Mouse (Mus musculus): Measurements from ENCODE around the gene Acp5. TPM values are rescaled to one million over a fixed set of nuclear protein-coding genes. Genes with fewer than 3 reads are reported as not detected.

The Acp5 gene
- polyA plus RNA-seq, 1 experiment: 495 TPM

- no peak for DNase-seq (ENCODE audit: low read depth)
These were observed 36.4 kb downstream of the Acp5 start, which contains the start of gene Cnn1 for GRCm38 (mm10) chr9:22098993-22099696. Cnn1 (plus strand) TSS chr9:22099216.

GRCm38 (mm10) chr9:22095854-22096307 is 39.6 kb downstream of the Acp5 start:
- DNase-seq (ENCODE audit: low read depth): no peak

GRCm38 (mm10) chr9:22092746-22093145 is 42.8 kb downstream of the Acp5 start:
- no peak for DNase-seq (ENCODE audit: low read depth)

- no peak for DNase-seq (ENCODE audit: low read depth)
These were observed 45.5 kb downstream of the Acp5 start for GRCm38 (mm10) chr9:22089986-22090385.

GRCm38 (mm10) chr9:22089281-22089680 is 46.2 kb downstream of the Acp5 start:
- no peak for DNase-seq (ENCODE audit: low read depth)

- no peak for DNase-seq (ENCODE audit: low read depth)
These were observed 48.4 kb downstream of the Acp5 start for GRCm38 (mm10) chr9:22087034-22087618.

- DNase-seq (ENCODE audit: low read depth): no peak
These were observed 49.5 kb downstream of the Acp5 start for GRCm38 (mm10) chr9:22086012-22086411.

- DNase-seq (ENCODE audit: low read depth): peak; percentile 89
These were observed 50.3 kb downstream of the Acp5 start, which contains the start of gene Ecsit for GRCm38 (mm10) chr9:22085022-22085834. Ecsit (minus strand) TSS chr9:22085438.

GRCm38 (mm10) chr9:22084667-22085021 is 50.9 kb downstream of the Acp5 start:
- DNase-seq (ENCODE audit: low read depth): no peak

Other genes starting within 250 kb of the Acp5 start
- 99.0 and 149 TPM in 2 replicates for gene Rab3d, start 217.5 kb downstream of the Acp5 start, polyA plus RNA-seq (2012; rRNA removed)
- gene Ccdc159, start 208.2 kb downstream of the Acp5 start, polyA plus RNA-seq (2012; rRNA removed): 7.8 and 8.3 TPM in 2 replicates
- 174 and 269 TPM in 2 replicates for gene Tmem205, start 208.2 kb downstream of the Acp5 start, polyA plus RNA-seq (2012; rRNA removed)
- gene Plppr2, start 198.7 kb downstream of the Acp5 start, polyA plus RNA-seq (2012; rRNA removed): 9.2 and 9.8 TPM in 2 replicates
- 6.9 and 10.4 TPM in 2 replicates for gene Swsap1, start 180.0 kb downstream of the Acp5 start, polyA plus RNA-seq (2012; rRNA removed)
- gene Epor, start 172.2 kb downstream of the Acp5 start, polyA plus RNA-seq (2012; rRNA removed): 5.7 and 6.4 TPM in 2 replicates
- 30.4 and 37.1 TPM in 2 replicates for gene Rgl3, start 146.3 kb downstream of the Acp5 start, polyA plus RNA-seq (2012; rRNA removed)
- gene Ccdc151, start 133.1 kb downstream of the Acp5 start, polyA plus RNA-seq (2012; rRNA removed): 0.66 and 1.2 TPM in 2 replicates
- 72.1 and 108 TPM in 2 replicates for gene Prkcsh, start 132.9 kb downstream of the Acp5 start, polyA plus RNA-seq (2012; rRNA removed)
- gene Elavl3, start 83.7 kb downstream of the Acp5 start, polyA plus RNA-seq (2012; rRNA removed): 0.05 and 0.20 TPM in 2 replicates
- not detected in 2 replicates for gene Gm49318, start 64.5 kb downstream of the Acp5 start, polyA plus RNA-seq (2012; rRNA removed)
- 12.7 and 15.7 TPM in 2 replicates for gene Zfp653, start 64.3 kb downstream of the Acp5 start, polyA plus RNA-seq (2012; rRNA removed)
- 43.8 and 48.3 TPM in 2 replicates for gene Ecsit, start 50.3 kb downstream of the Acp5 start, polyA plus RNA-seq (2012; rRNA removed)
- 145 and 181 TPM in 2 replicates for gene Cnn1, start 36.5 kb downstream of the Acp5 start, polyA plus RNA-seq (2012; rRNA removed)
- 145 and 171 TPM in 2 replicates for gene Elof1, start 18.5 kb downstream of the Acp5 start, polyA plus RNA-seq (2012; rRNA removed)
- 96.3 and 128 TPM in 2 replicates for gene Pigyl, start 21.1 kb upstream of the Acp5 start, polyA plus RNA-seq (2012; rRNA removed)
- gene Zfp872, start 52.4 kb upstream of the Acp5 start, polyA plus RNA-seq (2012; rRNA removed): 0.93 and 1.0 TPM in 2 replicates
- gene Zfp809, start 90.0 kb upstream of the Acp5 start, polyA plus RNA-seq (2012; rRNA removed): 21.1 TPM in 2 replicates
- gene Zfp599, start 124.2 kb upstream of the Acp5 start, polyA plus RNA-seq (2012; rRNA removed): 0.26 and 0.30 TPM in 2 replicates
- 11.2 and 13.2 TPM in 2 replicates for gene Zfp810, start 171.9 kb upstream of the Acp5 start, polyA plus RNA-seq (2012; rRNA removed)